Mouse (Mus musculus) liver, embryonic 14.5 days (tissue): ENCODE results near the gene Nadsyn1.

Experiments
- CTCF ChIP-seq: IDR thresholded peaks from 2 replicates; pipeline ENCODE4 v1.5.1; 2016; ENCODE audit warnings: antibody characterized with exemption, low read depth, control low read depth
- EP300 ChIP-seq: IDR thresholded peaks from 2 replicates; pipeline ENCODE4 v1.6.1; 2016; ENCODE audit warnings: antibody characterized with exemption, low read depth

DNA sequence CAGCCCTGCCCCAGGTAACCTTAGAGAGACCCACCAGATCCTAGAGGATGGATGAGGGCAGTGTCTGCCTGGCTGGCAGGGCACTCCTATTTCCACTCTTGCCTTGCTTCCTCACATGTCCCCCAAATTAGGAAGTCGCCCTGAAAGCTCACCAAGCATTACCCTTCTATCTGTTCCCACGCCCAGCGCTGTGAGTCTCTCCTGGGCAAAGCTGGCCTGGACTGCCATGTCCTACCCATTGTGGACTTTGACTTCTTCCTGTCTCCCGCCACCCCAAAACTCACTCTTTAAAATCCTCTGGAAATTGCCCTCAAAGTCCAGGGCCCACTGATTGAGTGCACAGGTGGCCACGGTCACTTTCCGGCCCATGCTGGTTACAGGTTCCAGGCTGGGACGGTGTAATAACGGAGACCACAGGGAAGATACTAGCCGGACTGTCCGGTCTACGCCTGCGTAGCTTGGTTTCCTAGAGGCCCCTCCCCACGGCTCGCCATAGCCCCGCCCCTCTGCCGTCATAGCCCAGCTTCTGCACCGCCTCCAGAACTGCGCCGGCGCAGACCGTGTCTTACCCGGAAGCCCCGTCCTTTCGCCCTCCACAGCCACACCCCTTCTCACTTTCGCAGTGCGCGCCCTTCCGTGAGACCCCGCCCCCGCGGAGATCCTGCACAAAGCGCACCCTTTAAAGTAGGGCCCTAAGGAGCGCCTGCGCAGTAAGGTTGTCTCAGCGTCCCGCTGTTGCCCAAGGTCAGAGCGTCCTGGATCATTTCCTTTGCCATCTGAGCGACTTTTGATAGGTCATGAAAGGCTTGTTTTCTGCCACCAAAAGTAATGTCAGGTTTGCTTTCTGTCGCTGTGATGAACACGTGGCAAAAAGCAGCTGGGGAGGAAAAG is at the start of gene Nadsyn1, which contains the start of gene Dhcr7:
- TF ChIP-seq CTCF = no peak
- TF ChIP-seq EP300 = no peak
